ENCODE assay signal across 24 mouse cellular contexts in genomic region chr7:105803428-105803827, GRCm38 (mm10). TPM values are rescaled to one million over a fixed set of nuclear protein-coding genes. Genes with fewer than 3 reads are reported as not detected.
"Had no signal": no experiment of that assay in that cellular context is flagged by ENCODE, and none has a peak within 500 bp of the region (broad histone marks: within the 10 kb centered on the region; RNA-seq: fewer than 3 reads in every experiment).

No protein-coding gene starts in this region.

- H3K4me2 ChIP-seq: limb, embryonic 12.5 days; limb, embryonic 15.5 days; liver, embryonic 12.5 days; liver, embryonic 15.5 days; midbrain, embryonic 12.5 days; neural tube, embryonic 13.5 days had no signal

- H3K27me3 ChIP-seq: limb, embryonic 12.5 days; limb, embryonic 15.5 days; liver, embryonic 12.5 days; midbrain, embryonic 12.5 days; neural tube, embryonic 13.5 days had no signal

- H3K9me3 ChIP-seq: limb, embryonic 12.5 days; limb, embryonic 15.5 days; liver, embryonic 12.5 days; liver, embryonic 15.5 days; midbrain, embryonic 12.5 days; neural tube, embryonic 13.5 days had no signal

- H3K4me3 ChIP-seq: limb, embryonic 12.5 days; limb, embryonic 15.5 days; liver, embryonic 12.5 days; liver, embryonic 15.5 days; midbrain, embryonic 12.5 days; myocyte; neural tube, embryonic 13.5 days had no signal

- H3K9ac ChIP-seq: limb, embryonic 12.5 days; limb, embryonic 15.5 days; liver, embryonic 12.5 days; liver, embryonic 15.5 days; midbrain, embryonic 12.5 days; neural tube, embryonic 13.5 days had no signal

- DNase-seq: kidney, adult 9 months; kidney, postnatal 14 days; kidney, postnatal 4 days; left cerebral cortex, postnatal 4 days; lung, adult 2 months; lung, postnatal 14 days; lung, postnatal 4 days; retina, postnatal 1 day; right cerebral cortex, postnatal 25 days; spleen, adult 18-20 months; thymus, adult 2 months; thymus, postnatal 14 days; thymus, postnatal 4 days had no signal

- H3K27ac ChIP-seq: limb, embryonic 12.5 days; limb, embryonic 15.5 days; liver, embryonic 12.5 days; liver, embryonic 15.5 days; midbrain, embryonic 12.5 days; neural tube, embryonic 13.5 days had no signal

- ATAC-seq: liver, embryonic 12.5 days; midbrain, embryonic 16.5 days had no signal

- H3K4me1 ChIP-seq: limb, embryonic 12.5 days; limb, embryonic 15.5 days; liver, embryonic 15.5 days; midbrain, embryonic 12.5 days; neural tube, embryonic 13.5 days had no signal

RNA-seq across cellular contexts. Expression of gene Dchs1, which starts 16.0 kb away (rescaled TPM):
- total RNA-seq: megakaryocyte-erythroid progenitor cell, adult 5-6 weeks; monocyte, adult 5-6 weeks; neutrophil, adult 5-6 weeks had no signal
